Mouse (Mus musculus) lung, adult 2 months (tissue): ENCODE results near the gene A230072I06Rik.

ENCODE experiments used
- CTCF ChIP-seq: fragments of 200-500 bp; IDR thresholded peaks from 2 replicates; pipeline ENCODE4 v1.5.1; 2011; ENCODE audit warnings: mild to moderate bottlenecking, low read length, control low read depth; ENCODE audit not compliant: insufficient read depth
- POLR2A ChIP-seq: fragments of 200-500 bp; IDR thresholded peaks from 2 replicates; pipeline ENCODE4 v1.6.1; 2011; ENCODE audit warnings: low read depth, mild to moderate bottlenecking, control low read depth, low read length, borderline replicate concordance; ENCODE audit errors: extremely low read depth

DNA sequence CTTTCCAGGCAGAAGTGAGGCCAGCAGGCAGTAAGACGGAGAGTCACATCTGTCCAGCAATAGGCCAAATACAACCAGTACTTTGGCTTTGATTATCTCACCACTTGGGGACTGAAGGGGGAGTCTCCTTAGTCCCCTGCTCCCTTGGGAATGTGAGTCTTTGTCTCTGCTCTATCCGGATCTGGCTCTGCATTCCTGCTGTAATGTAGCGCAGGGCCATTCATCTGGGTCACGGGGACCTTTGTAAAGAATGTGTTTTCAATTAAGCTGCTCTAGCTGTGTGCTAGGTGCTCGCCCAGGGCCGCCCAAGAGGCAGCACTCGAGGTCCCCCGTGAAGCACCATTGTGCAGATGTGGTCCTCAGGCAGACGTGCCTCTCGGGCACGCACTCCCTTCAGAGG, 44.6 kb upstream of the A230072I06Rik start:
- no peak for TF ChIP-seq POLR2A
- TF ChIP-seq CTCF = no peak
